Mouse (Mus musculus): ENCODE measurements at regions not wholly inside any gene's neighbourhood (a gene's known extent, or its start where the extent isn't known, plus 50 kb on each side); places are given as distances from the start of the nearest gene placed in this dataset.

DNA sequence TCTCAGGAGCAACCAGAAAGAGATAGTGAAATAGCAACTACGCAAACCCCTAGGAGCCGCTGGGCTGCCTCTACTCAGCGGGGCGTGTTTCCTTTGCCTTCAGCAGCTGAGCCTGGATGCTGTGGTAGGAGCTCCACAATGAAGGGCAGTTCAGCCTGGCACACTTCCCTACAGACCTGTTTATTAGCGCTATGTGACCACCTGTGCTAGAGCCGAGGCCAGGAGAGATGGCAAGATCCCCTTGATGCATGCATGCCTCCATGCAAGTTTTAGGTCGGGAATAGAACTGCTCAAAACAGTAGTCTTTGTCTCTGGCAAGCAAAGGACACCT lies 156.1 kb downstream of the Cartpt start:
- no peak overlapping the region for H3K4me3 ChIP-seq (ENCODE audit: control insufficient read depth, insufficient read depth, low read length)
- no peaks in the 10 kb centered on the region for H3K27me3 ChIP-seq (ENCODE audit: control insufficient read depth, insufficient read depth, low read length)
- WGBS = 92% methylated on average over 7 of the region's 7 CpGs
- TF ChIP-seq POLR2A (IDR thresholded peaks at IDR 0.05; ENCODE audit: control insufficient read depth, extremely low read depth, insufficient read depth, low read length, poor library complexity) = no peak
- no peak for TF ChIP-seq CTCF (IDR thresholded peaks at IDR 0.05; ENCODE audit: borderline replicate concordance, control insufficient read depth, extremely low read depth, insufficient read depth, low read length, poor library complexity)
- H3K36me3 ChIP-seq (ENCODE audit: control insufficient read depth, insufficient read depth, low read length) = no peaks in the 10 kb centered on the region
- DNase-seq = no peak
- no peak overlapping the region for H3K27ac ChIP-seq (ENCODE audit: control insufficient read depth, insufficient read depth, low read length)
- H3K4me1 ChIP-seq (replicated peaks; ENCODE audit: control insufficient read depth, insufficient read depth, low read length) = no peaks in the 10 kb centered on the region

DNA sequence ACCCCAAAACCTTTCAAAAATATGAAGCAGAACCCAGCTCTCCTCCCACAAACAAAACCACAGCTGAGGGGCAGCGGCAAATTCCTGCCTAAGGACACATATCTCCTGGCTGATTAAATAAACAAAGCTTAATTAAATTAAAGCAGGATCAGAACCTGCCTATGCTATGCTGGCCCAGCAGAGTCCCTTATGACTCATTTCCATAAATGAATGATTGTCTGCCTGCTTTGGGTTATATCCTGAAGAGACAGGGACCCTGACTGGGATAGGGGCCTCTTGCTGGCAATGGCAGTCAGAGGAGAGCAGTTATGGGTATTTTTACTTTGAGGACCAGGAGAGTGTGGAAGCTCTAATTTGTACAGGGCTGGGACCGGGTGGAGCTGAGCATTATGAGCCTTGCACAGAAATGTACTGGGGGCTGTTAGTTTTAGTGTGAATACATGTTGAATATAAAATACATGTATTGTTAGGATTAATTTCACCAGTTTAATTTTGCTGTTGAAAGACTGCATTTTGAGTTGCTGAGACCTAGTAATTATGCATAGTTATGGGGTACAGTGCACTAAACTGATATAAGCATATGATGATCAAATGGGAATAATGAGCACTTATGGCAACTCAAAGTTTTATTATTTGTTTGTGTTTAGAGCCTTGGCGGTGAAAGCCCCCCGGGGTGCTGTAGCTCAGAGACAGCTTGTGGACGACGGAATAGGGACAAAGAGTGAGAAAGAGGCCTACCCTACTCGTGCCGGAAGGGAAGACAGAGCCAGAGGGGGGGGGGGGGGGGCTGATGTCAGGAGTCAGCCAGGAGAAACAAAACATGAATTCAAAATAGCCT lies 156.7 kb downstream of the Cartpt start:
- H3K4me3 ChIP-seq (ENCODE audit: control insufficient read depth, insufficient read depth, low read length) = no peak overlapping the region

DNA sequence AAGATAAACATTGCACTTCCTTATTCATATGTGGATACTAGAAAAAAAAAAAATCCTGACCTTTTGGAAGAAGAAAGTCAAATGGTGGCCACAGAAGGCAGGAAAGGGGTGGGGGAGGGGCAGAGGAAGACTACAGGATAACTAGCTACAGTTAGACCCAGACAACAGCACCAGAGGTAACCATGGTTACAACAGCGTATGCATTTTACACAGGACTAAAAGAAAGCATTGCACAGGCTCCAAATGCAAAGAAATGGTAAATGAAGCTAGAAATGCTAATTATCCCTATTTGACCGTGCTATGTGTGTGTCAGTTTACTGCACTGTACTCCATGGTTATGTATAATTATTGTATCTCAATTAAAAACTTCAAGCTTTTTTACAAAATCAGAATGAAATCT lies 158.4 kb downstream of the Cartpt start:
- Histone ChIP-seq H3K36me3 (ENCODE audit: control insufficient read depth, insufficient read depth, low read length) (no peaks in the 10 kb centered on the region), H3K4me1 (replicated peaks; ENCODE audit: control insufficient read depth, insufficient read depth, low read length) (no peaks in the 10 kb centered on the region), H3K27me3 (ENCODE audit: control insufficient read depth, insufficient read depth, low read length) (no peaks in the 10 kb centered on the region), H3K4me3 (ENCODE audit: control insufficient read depth, insufficient read depth, low read length) (no peak overlapping the region), H3K27ac (ENCODE audit: control insufficient read depth, insufficient read depth, low read length) (no peak overlapping the region)
- TF ChIP-seq CTCF (IDR thresholded peaks at IDR 0.05; ENCODE audit: borderline replicate concordance, control insufficient read depth, extremely low read depth, insufficient read depth, low read length, poor library complexity) = no peak
- TF ChIP-seq POLR2A (IDR thresholded peaks at IDR 0.05; ENCODE audit: control insufficient read depth, extremely low read depth, insufficient read depth, low read length, poor library complexity) = no peak
- DNase-seq = no peak
- WGBS = 86% methylated on average over 2 of the region's 2 CpGs

More for the DNA sequence above, 156.7 kb downstream of the Cartpt start:
- no peak overlapping the region for H3K27ac ChIP-seq (ENCODE audit: control insufficient read depth, insufficient read depth, low read length)
- no peaks in the 10 kb centered on the region for H3K36me3 ChIP-seq (ENCODE audit: control insufficient read depth, insufficient read depth, low read length)
- H3K27me3 ChIP-seq (ENCODE audit: control insufficient read depth, insufficient read depth, low read length) = no peaks in the 10 kb centered on the region
- no peak for DNase-seq
- H3K4me1 ChIP-seq (replicated peaks; ENCODE audit: control insufficient read depth, insufficient read depth, low read length) = no peaks in the 10 kb centered on the region
- WGBS = 85% methylated on average over 8 of the region's 8 CpGs
- TF ChIP-seq CTCF (IDR thresholded peaks at IDR 0.05; ENCODE audit: borderline replicate concordance, control insufficient read depth, extremely low read depth, insufficient read depth, low read length, poor library complexity) (no peak), POLR2A (IDR thresholded peaks at IDR 0.05; ENCODE audit: control insufficient read depth, extremely low read depth, insufficient read depth, low read length, poor library complexity) (no peak)

DNA sequence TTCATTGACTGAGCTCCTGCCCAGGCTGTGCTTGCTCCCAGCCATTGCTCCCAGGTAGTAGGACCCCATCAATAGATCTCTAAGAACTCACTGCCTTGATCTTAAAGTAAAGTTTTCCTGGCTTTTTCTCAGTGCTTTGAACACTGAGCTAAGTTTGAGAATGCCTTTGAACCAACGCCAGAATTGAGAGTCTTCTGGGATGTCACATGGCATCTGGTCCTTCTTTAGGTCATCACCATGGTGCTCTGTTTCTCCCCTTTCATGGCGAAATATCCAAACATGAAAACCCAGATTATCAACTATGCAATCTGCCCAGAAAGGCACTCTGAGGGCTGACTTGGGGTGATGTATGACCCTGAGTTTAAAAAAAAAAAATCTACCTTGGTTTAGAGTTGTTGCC lies 158.9 kb downstream of the Cartpt start:
- H3K36me3 ChIP-seq (ENCODE audit: control insufficient read depth, insufficient read depth, low read length) = no peaks in the 10 kb centered on the region
- DNase-seq = no peak
- H3K27ac ChIP-seq (ENCODE audit: control insufficient read depth, insufficient read depth, low read length) = no peak overlapping the region
- 80% methylated on average over 2 of the region's 2 CpGs for WGBS
- H3K4me1 ChIP-seq (replicated peaks; ENCODE audit: control insufficient read depth, insufficient read depth, low read length) = no peaks in the 10 kb centered on the region
- H3K4me3 ChIP-seq (ENCODE audit: control insufficient read depth, insufficient read depth, low read length) = no peak overlapping the region
- no peaks in the 10 kb centered on the region for H3K27me3 ChIP-seq (ENCODE audit: control insufficient read depth, insufficient read depth, low read length)
- TF ChIP-seq CTCF (IDR thresholded peaks at IDR 0.05; ENCODE audit: borderline replicate concordance, control insufficient read depth, extremely low read depth, insufficient read depth, low read length, poor library complexity) (no peak), POLR2A (IDR thresholded peaks at IDR 0.05; ENCODE audit: control insufficient read depth, extremely low read depth, insufficient read depth, low read length, poor library complexity) (no peak)

DNA sequence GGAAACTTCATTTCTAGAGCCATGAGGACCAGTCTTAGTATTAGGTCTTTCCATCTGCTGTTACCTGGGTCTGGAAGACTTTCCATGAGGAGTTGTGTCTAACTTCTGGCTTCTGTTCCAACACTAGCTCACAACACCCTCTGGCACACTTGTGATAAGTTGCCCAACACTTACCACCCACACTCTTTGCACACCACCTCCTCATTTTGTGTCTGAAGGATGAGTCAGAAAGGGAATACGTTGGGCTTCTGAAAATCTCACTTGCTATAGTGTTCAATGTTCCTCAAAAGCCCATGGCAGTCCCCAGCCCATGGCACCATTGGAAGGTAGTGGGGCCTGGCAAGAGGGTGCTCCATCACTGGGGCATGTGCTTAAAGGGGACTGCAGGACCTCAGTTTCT lies 161.5 kb downstream of the Cartpt start:
- Histone ChIP-seq H3K27ac (ENCODE audit: control insufficient read depth, insufficient read depth, low read length) (no peak overlapping the region), H3K4me1 (replicated peaks; ENCODE audit: control insufficient read depth, insufficient read depth, low read length) (no peaks in the 10 kb centered on the region), H3K36me3 (ENCODE audit: control insufficient read depth, insufficient read depth, low read length) (no peaks in the 10 kb centered on the region), H3K27me3 (ENCODE audit: control insufficient read depth, insufficient read depth, low read length) (no peaks in the 10 kb centered on the region), H3K4me3 (ENCODE audit: control insufficient read depth, insufficient read depth, low read length) (no peak overlapping the region)
- no peak for TF ChIP-seq POLR2A (IDR thresholded peaks at IDR 0.05; ENCODE audit: control insufficient read depth, extremely low read depth, insufficient read depth, low read length, poor library complexity)
- no peak for TF ChIP-seq CTCF (IDR thresholded peaks at IDR 0.05; ENCODE audit: borderline replicate concordance, control insufficient read depth, extremely low read depth, insufficient read depth, low read length, poor library complexity)
- WGBS = 71% methylated on average over 1 of the region's 1 CpGs
- no peak for DNase-seq

DNA sequence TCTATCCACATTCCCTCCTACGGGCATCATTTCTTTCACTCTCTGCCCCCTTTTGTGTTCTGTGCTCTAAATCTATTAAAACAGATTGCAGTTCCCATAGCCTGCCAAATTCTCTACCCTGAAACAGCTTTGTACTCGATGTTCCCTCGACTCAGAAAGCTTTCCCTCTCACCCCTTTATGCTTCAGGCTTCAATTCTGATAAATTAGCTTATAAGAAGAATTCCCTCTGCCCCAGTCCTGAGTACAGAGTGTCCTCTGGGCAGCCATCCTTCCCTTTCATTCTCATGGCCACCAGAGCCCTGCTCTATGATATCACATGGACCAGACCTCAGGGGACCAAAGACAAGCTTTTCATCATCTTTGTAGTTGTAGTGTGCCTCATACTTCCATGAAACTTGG lies 163.6 kb downstream of the Cartpt start:
- no peaks in the 10 kb centered on the region for H3K27me3 ChIP-seq (ENCODE audit: control insufficient read depth, insufficient read depth, low read length)
- no peak for DNase-seq
- 79% methylated on average over 3 of the region's 3 CpGs for WGBS

More for the DNA sequence above, 163.6 kb downstream of the Cartpt start:
- H3K4me1 ChIP-seq (replicated peaks; ENCODE audit: control insufficient read depth, insufficient read depth, low read length) = no peaks in the 10 kb centered on the region
- H3K4me3 ChIP-seq (ENCODE audit: control insufficient read depth, insufficient read depth, low read length) = no peak overlapping the region
- no peak overlapping the region for H3K27ac ChIP-seq (ENCODE audit: control insufficient read depth, insufficient read depth, low read length)
- H3K36me3 ChIP-seq (ENCODE audit: control insufficient read depth, insufficient read depth, low read length) = no peaks in the 10 kb centered on the region
- TF ChIP-seq POLR2A (IDR thresholded peaks at IDR 0.05; ENCODE audit: control insufficient read depth, extremely low read depth, insufficient read depth, low read length, poor library complexity) = no peak
- no peak for TF ChIP-seq CTCF (IDR thresholded peaks at IDR 0.05; ENCODE audit: borderline replicate concordance, control insufficient read depth, extremely low read depth, insufficient read depth, low read length, poor library complexity)

Data from thymus, adult 2 months (tissue).